In the genomic region with DNA sequence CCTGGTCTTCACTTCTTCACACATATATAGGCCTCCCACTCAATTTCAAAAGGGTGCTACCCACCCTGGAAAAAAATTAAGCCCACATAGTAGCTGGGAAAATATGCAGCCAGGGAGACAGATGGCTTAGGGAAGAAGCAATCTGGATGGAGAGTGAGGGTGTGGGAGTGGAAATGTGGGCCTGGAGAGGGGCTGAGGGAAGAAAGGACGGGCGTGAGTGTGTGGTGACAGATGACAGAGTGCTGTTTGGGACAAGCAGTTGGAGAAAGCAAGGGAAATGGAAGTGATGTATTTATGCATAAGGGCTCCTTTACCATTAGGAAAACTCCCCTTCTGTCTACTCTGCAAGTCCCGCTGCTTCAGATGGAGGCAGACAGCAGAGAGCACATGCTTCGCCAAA, we compare ENCODE assay signal across 8 mouse cellular contexts.
DNase-seq lines count a peak whose midpoint lies in the region; ATAC-seq and TF ChIP-seq lines count a peak whose summit lies in the region.

No protein-coding gene starts in this region.

- 44% methylated on average over 4 of the region's 4 CpGs for WGBS in hindbrain, embryonic 10.5 days
- 72% methylated on average over 4 of the region's 4 CpGs for WGBS in liver, postnatal 0 days (ENCODE audit: insufficient replicate concordance)

- no peak for TF ChIP-seq EP300 in liver, postnatal 0 days (IDR thresholded peaks at IDR 0.05; ENCODE audit: low read depth)

- no peaks in the 10 kb centered on the region for H3K27me3 ChIP-seq in hindbrain, embryonic 10.5 days (ENCODE audit: insufficient read depth, poor library complexity, severe bottlenecking)
- H3K27me3 ChIP-seq in liver, postnatal 0 days (ENCODE audit: insufficient read depth, low read length) = no peaks in the 10 kb centered on the region

- H3K4me2 ChIP-seq in liver, postnatal 0 days (ENCODE audit: low read depth, low read length) = no peak overlapping the region

- no peak for ATAC-seq in liver, postnatal 0 days

- intact Hi-C loops in left cerebral cortex, postnatal 36 days (cut with DNase I) = loop anchor here (2.0 to 5.0 kb wide), 3 partner anchors 106 to 290 kb away; no protein-coding TSS in a partner anchor

- H3K4me3 ChIP-seq in hindbrain, embryonic 10.5 days = no peak overlapping the region
- no peak overlapping the region for H3K4me3 ChIP-seq in liver, postnatal 0 days (ENCODE audit: low read depth, low read length)

- no peak overlapping the region for H3K9ac ChIP-seq in liver, postnatal 0 days (replicated peaks)

- no peaks in the 10 kb centered on the region for H3K9me3 ChIP-seq in hindbrain, embryonic 10.5 days
- no peaks in the 10 kb centered on the region for H3K9me3 ChIP-seq in liver, postnatal 0 days (ENCODE audit: low read length)

- H3K4me1 ChIP-seq in hindbrain, embryonic 10.5 days (replicated peaks) = peaks cover 78% of the 10 kb centered on the region
- peaks cover 3% of the 10 kb centered on the region; the same call in 1 of the 2 replicates for H3K4me1 ChIP-seq in liver, postnatal 0 days (ENCODE audit: insufficient read depth)

- 0 out of 2 replicates have a peak, but pooled peaks cover 4% of the 10 kb centered on the region for H3K36me3 ChIP-seq in hindbrain, embryonic 10.5 days
- H3K36me3 ChIP-seq in liver, postnatal 0 days (replicated peaks; ENCODE audit: insufficient read depth, low read length) = no peaks in the 10 kb centered on the region

- no peak for TF ChIP-seq CTCF in liver, postnatal 0 days (IDR thresholded peaks at IDR 0.05; ENCODE audit: low read depth)

- peak; percentile 31 for DNase-seq in lung, postnatal 10 days
- DNase-seq in lung, postnatal 25 days (ENCODE audit: low spot score) = no peak
- no peak for DNase-seq in hindbrain, embryonic 10.5 days (ENCODE audit: low spot score)
- DNase-seq in left cerebral cortex, postnatal 36 days (ENCODE audit: low spot score in 2 of 2) = peak; percentile 86 to 87
- DNase-seq in right cerebral cortex, postnatal 25 days = peak; percentile 83
- DNase-seq in liver, postnatal 0 days = no peak
- no peak for DNase-seq in testis, postnatal 14 days (ENCODE audit: low spot score)
- no peak for DNase-seq in cerebellum, adult 9-10 months

- peak overlapping the region; percentile 74 for H3K27ac ChIP-seq in hindbrain, embryonic 10.5 days
- H3K27ac ChIP-seq in liver, postnatal 0 days (ENCODE audit: low read depth) = no peak overlapping the region

Comparison
In these comparisons a context has a peak if more than half of its experiments do, and no peak if none do; other contexts are left out.
1. DNase-seq: peak in lung, postnatal 10 days (single experiment), left cerebral cortex, postnatal 36 days (2 of 2) and right cerebral cortex, postnatal 25 days (single experiment); none in lung, postnatal 25 days (single experiment), hindbrain, embryonic 10.5 days (single experiment), liver, postnatal 0 days (single experiment), testis, postnatal 14 days (single experiment) and cerebellum, adult 9-10 months (single experiment).